Mouse (Mus musculus): ENCODE measurements at regions not wholly inside any gene's neighbourhood (a gene's known extent, or its start where the extent isn't known, plus 50 kb on each side); places are given as distances from the start of the nearest gene placed in this dataset.

DNA sequence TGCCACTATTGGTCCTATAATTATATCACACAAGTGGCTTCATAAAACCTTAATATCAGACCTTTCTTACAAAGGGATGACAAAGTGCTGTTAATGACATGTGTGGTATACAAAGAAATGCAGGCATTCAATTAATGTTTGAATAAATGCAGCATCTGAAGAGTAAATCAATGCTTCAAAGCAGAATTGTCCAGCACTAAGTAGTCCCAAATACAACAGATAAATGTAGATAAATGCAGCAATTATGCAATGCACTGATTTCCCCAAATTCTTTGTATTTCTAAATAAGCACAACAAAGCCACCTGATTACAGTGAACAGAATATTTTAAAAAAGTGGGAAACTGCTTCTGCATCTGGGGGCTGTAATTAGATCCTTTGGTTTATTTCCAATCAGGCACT is 435.9 kb downstream of the Cps1 start:
- no peak for TF ChIP-seq CTCF (IDR thresholded peaks at IDR 0.05; ENCODE audit: low read depth)
- no peak for TF ChIP-seq EP300 (IDR thresholded peaks at IDR 0.05; ENCODE audit: low read depth)
